Mouse (Mus musculus) small intestine, adult 2 months (tissue): ENCODE data around the gene Mblac1. TPM values are rescaled to one million over a fixed set of nuclear protein-coding genes. Genes with fewer than 3 reads are reported as not detected.

ENCODE experiments used
- H3K27ac ChIP-seq: fragments of 200-500 bp; 2 replicates; pipeline ENCODE4 v1.5.1; 2012; ENCODE audit warnings: low read depth, low read length, control low read depth, inconsistent platforms; ENCODE audit not compliant: insufficient read depth
- H3K27me3 ChIP-seq: fragments of 200-500 bp; 2 replicates; pipeline ENCODE4 v1.6.1; 2012; ENCODE audit warnings: mild to moderate bottlenecking, moderate library complexity, low read length, inconsistent platforms; ENCODE audit not compliant: control insufficient read depth, insufficient read depth
- H3K36me3 ChIP-seq: fragments of 200-500 bp; 2 replicates; pipeline ENCODE4 v1.6.1; 2012; ENCODE audit warnings: mild to moderate bottlenecking, low read length, control low read depth, inconsistent platforms; ENCODE audit not compliant: control insufficient read depth, insufficient read depth
- H3K4me1 ChIP-seq: fragments of 200-500 bp; 2 replicates; pipeline ENCODE4 v1.6.1; 2012; ENCODE audit warnings: low read length, inconsistent platforms, mixed read lengths; ENCODE audit not compliant: control insufficient read depth, insufficient read depth, insufficient read length
- H3K4me3 ChIP-seq: fragments of 200-500 bp; 2 replicates; pipeline ENCODE4 v1.5.1; 2012; ENCODE audit warnings: low read depth, mild to moderate bottlenecking, control low read depth, inconsistent platforms, low read length, moderate library complexity
- CTCF ChIP-seq: fragments of 200-500 bp; IDR thresholded peaks from 2 replicates; pipeline ENCODE4 v1.5.1; 2012; ENCODE audit warnings: low read depth, mild to moderate bottlenecking, control low read depth, inconsistent platforms, low read length, moderate library complexity, mixed read lengths; ENCODE audit not compliant: insufficient replicate concordance, insufficient read length; ENCODE audit errors: extremely low read depth
- POLR2A ChIP-seq: fragments of 200-500 bp; IDR thresholded peaks from 2 replicates; pipeline ENCODE4 v1.6.1; 2012; ENCODE audit warnings: low read depth, mild to moderate bottlenecking, control low read depth, inconsistent platforms, low read length, moderate library complexity
- WGBS: fragments of 180-500 bp; shearing (Covaris S2); methylation state at CpG from one replicate; pipeline ENCODE4 v1.1.7; 2018; 5-methylcytosine and 5-hydroxymethylcytosine counted together
- polyA plus RNA-seq: library from polyadenylated mRNA; depleted of rRNA; stranded (reverse); fragments of >200 nt; gene quantifications from 2 replicates; pipeline ENCODE4 v1.2.3, GENCODE M21; 2012; rRNA removed

Mblac1 gene
- 2.4 and 3.0 TPM in 2 replicates for polyA plus RNA-seq

DNA sequence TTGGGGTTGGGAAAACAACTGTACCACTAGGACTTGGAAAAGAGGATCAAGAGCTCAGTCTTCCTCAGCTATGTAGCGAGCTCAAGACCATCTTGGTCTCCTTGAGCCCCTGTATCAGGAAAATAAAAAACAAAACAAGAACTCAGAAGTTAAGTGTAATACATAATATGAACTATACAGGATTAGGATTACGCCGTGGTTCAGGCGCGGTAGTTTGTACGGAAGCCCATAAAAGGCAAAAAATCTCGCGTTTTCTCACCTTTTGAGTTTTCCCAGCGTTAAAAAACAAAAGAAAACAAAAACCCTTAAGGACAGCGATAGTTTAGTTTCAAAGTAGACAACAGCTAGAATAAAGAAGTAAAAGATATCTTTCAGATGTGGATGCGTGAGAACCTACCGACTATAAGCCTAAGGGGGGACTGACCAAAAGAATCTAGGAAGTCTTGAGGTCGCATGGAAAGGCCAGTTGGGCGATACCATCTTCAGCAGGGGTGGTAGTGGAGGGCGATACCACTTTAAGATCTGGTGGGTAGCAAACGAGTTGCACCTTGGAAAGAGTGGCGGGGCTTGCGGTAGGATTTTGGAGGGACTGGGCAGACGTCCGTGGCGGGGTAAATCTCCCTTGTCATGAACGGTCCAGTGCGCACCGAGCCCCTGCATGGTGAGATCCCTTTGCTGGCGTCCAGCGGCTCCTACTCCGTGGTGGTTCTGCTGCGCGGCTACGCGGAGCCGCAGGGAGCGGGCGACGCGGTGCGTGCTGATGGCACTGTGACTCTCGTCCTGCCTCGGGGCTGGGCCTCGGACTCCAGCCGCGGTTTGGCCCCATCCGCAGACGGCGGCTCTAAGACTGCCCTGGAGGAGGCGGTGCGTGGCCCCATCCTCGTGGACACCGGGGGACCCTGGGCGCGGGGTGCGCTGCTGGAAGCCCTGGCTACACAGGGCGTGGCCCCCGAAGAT, at the start of gene Mblac1:
Gene Mblac1, plus strand, starts transcription at position 544 of the 957 bp plus-strand sequence.
- no peaks in the 10 kb centered on the region for H3K36me3 ChIP-seq
- H3K4me1 ChIP-seq: peaks cover 5% of the 10 kb centered on the region
- peak within 1 kb of the TSS; percentile 17 for H3K27ac ChIP-seq
- peak within 1 kb of the TSS; percentile 77 for H3K4me3 ChIP-seq
- 3% methylated on average over 54 of the region's 54 CpGs for WGBS
- no peaks in the 10 kb centered on the region for H3K27me3 ChIP-seq
- TF ChIP-seq POLR2A (no peak; the same call in 1 of the 2 replicates), CTCF (no peak)

DNA sequence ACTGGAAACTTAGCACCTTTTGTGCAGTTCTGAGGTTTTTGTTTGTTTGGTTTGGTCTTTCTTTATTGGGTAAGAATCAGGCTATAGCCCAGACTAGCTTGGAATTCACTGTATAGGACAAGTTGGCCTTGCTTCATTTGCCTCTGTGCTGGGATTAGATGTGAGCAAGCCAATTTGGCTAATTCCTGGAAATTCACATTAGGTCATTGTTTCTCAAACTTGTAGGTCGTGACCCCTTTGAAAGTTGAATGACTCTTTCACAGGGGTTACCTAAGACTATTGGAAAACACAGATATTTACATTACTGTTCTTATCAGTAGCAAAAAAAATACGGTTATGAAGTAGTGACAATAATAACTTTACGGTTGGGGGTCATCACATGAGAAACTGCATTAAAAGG, 39.7 kb upstream of the Mblac1 start:
- peaks cover 3% of the 10 kb centered on the region; the same call in 1 of the 2 replicates for H3K4me1 ChIP-seq
- no peak overlapping the region for H3K4me3 ChIP-seq
- 39% methylated on average over 3 of the region's 3 CpGs for WGBS
- peaks cover 21% of the 10 kb centered on the region for H3K36me3 ChIP-seq
- H3K27me3 ChIP-seq: no peaks in the 10 kb centered on the region
- no peak for TF ChIP-seq POLR2A
- no peak for TF ChIP-seq CTCF
- no peak overlapping the region for H3K27ac ChIP-seq

DNA sequence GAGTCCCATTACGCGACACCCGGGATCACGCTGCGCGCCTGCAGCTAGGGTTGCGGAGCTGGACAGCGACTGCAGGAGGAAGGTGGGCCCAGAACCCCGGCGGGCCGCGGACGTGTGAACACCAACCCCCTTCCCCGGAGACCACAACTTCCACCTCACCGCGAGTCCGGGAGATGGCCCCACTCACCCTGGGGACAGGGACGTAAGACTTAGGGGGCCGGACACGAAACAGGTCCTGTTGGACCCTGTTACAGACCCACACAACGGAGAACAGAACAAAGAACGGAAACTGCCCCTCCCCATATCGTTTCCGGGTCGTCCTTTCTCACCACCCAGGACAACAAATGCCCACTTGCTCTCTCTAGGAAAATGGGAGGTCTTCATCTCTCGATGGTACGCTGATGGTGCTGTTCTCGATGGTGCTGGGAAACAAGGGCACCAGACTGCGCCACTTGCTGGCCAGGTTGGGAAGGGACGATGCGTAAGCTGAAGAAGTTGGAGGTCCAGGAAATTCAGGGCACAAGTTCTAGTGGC, 38.6 kb upstream of the Mblac1 start, which contains the start of gene Zfp113:
Gene Zfp113, minus strand, starts transcription at position 302 of the 534 bp plus-strand sequence.
- no peaks in the 10 kb centered on the region for H3K4me1 ChIP-seq
- peak within 1 kb of the TSS; percentile 92 for H3K4me3 ChIP-seq
- H3K36me3 ChIP-seq: peaks cover 16% of the 10 kb centered on the region
- H3K27me3 ChIP-seq: no peaks in the 10 kb centered on the region
- H3K27ac ChIP-seq: peak within 1 kb of the TSS; percentile 58
- under 1% methylated on average over 31 of the region's 31 CpGs for WGBS
- TF ChIP-seq CTCF (peak; percentile 84; the same call in 1 of the 2 replicates), POLR2A (peak; percentile 69)

DNA sequence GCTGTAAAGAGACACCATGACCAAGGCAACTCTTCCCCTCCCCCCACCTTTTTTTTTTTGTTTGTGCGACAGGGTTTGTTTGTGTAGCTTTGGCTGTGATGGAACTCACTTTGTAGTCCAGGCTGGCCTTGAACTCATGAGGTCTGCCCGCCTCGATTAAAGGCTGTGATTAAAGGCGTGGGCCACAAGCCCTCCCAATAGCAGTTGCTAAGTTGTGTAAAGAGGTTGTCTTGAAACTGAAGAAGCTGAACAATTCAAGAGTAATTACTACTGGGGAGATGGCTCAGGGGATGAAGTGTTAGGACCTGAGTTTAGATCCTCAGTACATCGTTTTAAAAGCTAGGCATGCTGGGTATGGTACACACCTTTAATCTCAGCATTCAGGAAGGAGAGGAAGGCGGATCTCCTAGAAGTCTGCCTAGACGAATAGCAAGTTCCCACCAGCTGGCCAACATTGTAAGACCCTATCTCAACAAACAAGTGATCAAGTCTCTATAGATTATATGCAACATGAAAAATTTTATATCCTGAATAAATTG, 33.8 kb upstream of the Mblac1 start:
- no peak overlapping the region for H3K4me3 ChIP-seq

GRCm38 (mm10) chr5:138160842-138161665, 33.1 kb upstream of the Mblac1 start, which contains the start of gene Cops6:
TSS of gene Cops6 (plus strand) at chr5:138161071.
- under 1% methylated on average over 42 of the region's 42 CpGs for WGBS
- Histone ChIP-seq H3K36me3 (peaks cover 30% of the 10 kb centered on the region), H3K27me3 (no peaks in the 10 kb centered on the region), H3K4me3 (peak within 1 kb of the TSS; percentile 79), H3K27ac (no peak within 1 kb of the TSS), H3K4me1 (no peaks in the 10 kb centered on the region)
- no peak for TF ChIP-seq CTCF
- peak; percentile 57; the same call in 1 of the 2 replicates for TF ChIP-seq POLR2A

More for the DNA sequence above, 33.8 kb upstream of the Mblac1 start:
- WGBS: 52% methylated on average over 7 of the region's 7 CpGs
- no peak overlapping the region for H3K27ac ChIP-seq
- no peaks in the 10 kb centered on the region for H3K27me3 ChIP-seq
- no peaks in the 10 kb centered on the region for H3K4me1 ChIP-seq
- H3K36me3 ChIP-seq: peaks cover 22% of the 10 kb centered on the region
- TF ChIP-seq CTCF (no peak), POLR2A (no peak)

DNA sequence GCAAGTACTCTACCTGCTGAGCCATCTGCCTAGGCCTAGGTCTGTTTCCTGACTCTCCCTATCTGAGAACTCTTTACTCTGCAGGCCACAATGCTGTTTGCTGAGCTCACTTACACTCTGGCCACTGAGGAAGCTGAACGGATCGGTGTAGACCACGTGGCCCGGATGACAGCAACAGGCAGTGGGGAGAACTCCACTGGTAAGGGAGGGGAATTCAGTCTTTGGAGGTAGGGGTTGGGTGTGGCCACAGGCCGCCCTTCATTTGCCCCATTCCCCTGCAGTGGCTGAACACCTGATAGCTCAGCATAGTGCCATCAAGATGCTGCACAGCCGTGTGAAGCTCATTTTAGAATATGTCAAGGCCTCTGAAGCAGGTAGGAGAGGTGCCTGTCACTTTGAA, 31.1 kb upstream of the Mblac1 start:
- Histone ChIP-seq H3K36me3 (peaks cover 47% of the 10 kb centered on the region), H3K27ac (no peak overlapping the region), H3K27me3 (no peaks in the 10 kb centered on the region), H3K4me3 (no peak overlapping the region), H3K4me1 (no peaks in the 10 kb centered on the region)
- 69% methylated on average over 6 of the region's 6 CpGs for WGBS
- TF ChIP-seq POLR2A (no peak), CTCF (no peak)
